Mouse (Mus musculus) gastrocnemius, adult 8-10 months (tissue): ENCODE measurements around the gene Trpm8. TPM values are rescaled to one million over a fixed set of nuclear protein-coding genes. Genes with fewer than 3 reads are reported as not detected.

Experiments used
- DNase-seq, 2 experiments: peaks; one replicate each; pipeline ENCODE4 v3.0.0; 2022; ENCODE audit warnings: low spot score in 2 of 2
- total RNA-seq, 4 experiments: library from RNA; stranded (reverse); gene quantifications; 2 replicates each; pipeline ENCODE4 v1.2.4; 2022

Trpm8 gene
- total RNA-seq, 4 experiments from 2014 or later = not detected

GRCm38 (mm10) chr1:88246386-88246785, 31.1 kb upstream of the Trpm8 start:
- DNase-seq = no peak

GRCm38 (mm10) chr1:88247660-88248059, 29.8 kb upstream of the Trpm8 start:
- DNase-seq = no peak

- DNase-seq = no peak
These were observed 28.8 kb upstream of the Trpm8 start for GRCm38 (mm10) chr1:88248658-88249057.

DNA sequence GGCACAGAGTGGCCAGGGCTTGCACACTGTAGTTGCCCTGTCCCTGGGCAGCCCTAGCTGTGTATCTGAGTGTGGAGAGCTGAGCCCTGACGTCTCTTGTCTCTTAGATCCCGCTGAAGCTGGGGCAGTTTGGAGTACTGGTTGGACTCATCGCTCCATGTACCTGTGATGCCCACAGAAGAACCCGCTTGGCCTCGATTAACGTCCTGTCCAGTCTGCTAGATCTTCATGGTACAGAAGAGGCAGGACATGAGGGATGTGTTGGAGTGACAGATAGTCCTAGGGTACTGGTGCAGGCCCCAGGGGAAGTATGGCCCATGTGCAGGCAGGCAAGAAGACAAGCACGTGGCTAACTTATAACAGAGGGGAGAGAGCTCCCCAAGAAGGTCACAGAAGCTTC, 27.9 kb upstream of the Trpm8 start:
- no peak for DNase-seq

DNA sequence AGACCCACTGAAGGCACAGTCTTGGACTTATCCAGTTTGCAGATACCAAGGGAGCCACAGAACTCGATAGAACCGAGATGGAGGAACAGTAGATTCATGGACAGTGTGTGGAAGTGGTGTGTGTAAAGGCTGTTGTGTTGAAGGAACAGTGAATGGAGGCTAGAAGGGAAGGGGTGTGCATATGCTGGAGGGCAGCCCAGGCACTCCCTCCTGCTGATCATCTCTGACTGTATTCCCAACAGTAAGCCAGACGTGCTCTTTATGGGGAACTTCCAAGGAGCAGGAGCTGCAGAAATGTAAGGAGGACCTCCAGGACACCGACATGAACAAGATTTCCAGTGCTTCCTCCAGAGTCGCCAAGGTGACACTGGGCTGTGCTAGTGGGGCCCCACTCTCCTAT, 27.4 kb upstream of the Trpm8 start:
- DNase-seq = no peak

GRCm38 (mm10) chr1:88253106-88253505, 24.4 kb upstream of the Trpm8 start:
- DNase-seq = no peak

- no peak for DNase-seq
These were observed 23.9 kb upstream of the Trpm8 start for GRCm38 (mm10) chr1:88253540-88253939.

GRCm38 (mm10) chr1:88254793-88255465, 22.5 kb upstream of the Trpm8 start:
- DNase-seq = no peak

- no peak for DNase-seq
These were observed 22.0 kb upstream of the Trpm8 start for GRCm38 (mm10) chr1:88255466-88255857.

DNA sequence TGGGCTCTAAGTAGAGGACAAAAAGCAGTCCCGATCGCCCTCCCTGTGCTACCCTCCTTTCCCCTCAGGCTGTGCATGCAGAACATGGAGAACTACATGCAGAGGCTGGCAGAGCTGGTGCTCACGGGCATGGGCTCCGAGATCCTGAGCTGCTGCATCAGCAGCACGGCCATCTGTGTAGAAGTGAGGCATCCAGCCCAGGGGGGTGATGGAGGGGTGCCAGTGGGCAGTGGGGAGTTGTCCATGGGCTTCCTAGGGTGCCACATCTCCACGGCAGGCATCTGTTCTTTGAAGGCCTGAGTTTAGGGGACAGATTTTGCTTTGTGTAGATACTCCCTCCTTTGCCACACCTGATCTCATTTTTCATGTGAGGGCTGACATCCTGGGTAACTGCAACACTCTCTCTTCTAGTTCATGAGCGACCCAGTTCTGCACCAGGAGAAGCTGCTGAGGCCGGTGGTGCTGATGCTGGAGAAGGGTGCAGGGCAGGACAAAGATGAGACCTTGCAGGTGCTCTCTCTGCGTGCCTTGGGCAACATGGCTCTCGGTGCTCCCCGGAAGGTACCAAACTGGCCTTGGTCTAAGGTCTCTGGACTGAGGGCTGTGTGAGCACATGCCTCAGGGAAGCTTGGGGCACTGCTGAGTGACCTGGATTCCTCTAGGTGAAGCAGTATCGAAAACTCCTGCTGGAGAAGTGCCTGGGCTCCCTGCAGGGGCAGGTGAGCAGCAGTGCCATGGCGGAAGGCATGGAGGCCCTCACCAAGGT, 21.3 kb upstream of the Trpm8 start:
- DNase-seq = no peak

DNA sequence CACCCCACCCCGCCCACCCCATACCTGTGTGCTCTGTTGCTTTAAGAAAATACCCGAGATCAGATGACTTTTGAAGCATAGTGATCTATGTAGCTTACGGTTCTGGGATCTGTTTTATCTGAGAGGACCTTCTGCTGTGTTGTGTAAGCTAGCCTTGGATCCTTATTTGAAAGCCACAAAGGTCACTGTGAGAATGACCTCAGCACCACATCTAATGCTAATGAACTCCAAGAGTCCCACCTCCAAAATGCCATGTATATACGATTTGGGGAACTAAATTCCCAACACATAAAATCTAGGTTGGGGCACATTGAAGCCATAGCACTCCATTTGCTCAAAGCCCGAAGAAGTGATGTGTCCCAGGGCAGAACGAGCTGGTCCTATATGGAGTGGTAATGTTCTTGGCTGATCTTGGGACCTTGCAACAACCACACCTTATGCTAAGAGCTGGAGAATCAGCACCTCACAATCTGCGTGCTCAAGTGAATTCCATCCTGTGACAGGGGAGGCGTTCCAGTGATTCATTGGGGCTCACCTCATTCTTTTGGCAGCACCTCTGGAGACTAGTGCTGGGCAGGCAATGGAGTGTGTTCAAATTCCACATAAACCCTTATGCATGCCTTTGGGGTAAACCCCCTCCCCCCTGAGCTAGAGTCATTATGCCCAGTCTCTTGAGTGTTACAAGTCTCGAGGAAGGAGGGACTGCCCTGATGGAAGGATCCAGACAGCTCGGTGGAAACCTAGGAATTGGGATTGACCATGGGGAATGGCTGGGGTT, 20.4 kb upstream of the Trpm8 start:
- no peak for DNase-seq

DNA sequence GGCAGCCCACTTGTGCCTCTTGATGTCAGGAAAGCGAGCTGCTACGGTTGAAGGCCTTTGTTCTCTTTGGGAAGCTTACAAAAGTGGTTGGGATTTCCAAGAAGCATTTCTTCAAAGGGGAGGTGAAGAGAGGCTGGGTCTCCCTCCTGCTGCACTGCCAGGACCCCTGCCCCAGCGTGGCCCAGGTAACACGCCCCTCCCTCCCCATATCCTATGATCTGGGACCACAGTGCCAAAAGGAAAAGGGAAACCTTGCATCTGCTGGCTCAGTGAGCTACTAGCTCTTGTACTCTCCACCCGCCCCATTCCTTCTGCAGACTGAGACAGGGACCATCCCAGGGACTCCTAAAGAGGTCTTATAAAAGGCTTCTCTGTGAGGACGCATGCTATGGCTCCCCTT, 19.8 kb upstream of the Trpm8 start:
- no peak for DNase-seq

GRCm38 (mm10) chr1:88258361-88258760, 19.1 kb upstream of the Trpm8 start:
- DNase-seq = no peak

GRCm38 (mm10) chr1:88258881-88259642, 18.4 kb upstream of the Trpm8 start:
- DNase-seq = no peak

GRCm38 (mm10) chr1:88259643-88260024, 17.8 kb upstream of the Trpm8 start:
- no peak for DNase-seq

- DNase-seq = no peak
These were observed 17.3 kb upstream of the Trpm8 start for GRCm38 (mm10) chr1:88260114-88260513.

DNA sequence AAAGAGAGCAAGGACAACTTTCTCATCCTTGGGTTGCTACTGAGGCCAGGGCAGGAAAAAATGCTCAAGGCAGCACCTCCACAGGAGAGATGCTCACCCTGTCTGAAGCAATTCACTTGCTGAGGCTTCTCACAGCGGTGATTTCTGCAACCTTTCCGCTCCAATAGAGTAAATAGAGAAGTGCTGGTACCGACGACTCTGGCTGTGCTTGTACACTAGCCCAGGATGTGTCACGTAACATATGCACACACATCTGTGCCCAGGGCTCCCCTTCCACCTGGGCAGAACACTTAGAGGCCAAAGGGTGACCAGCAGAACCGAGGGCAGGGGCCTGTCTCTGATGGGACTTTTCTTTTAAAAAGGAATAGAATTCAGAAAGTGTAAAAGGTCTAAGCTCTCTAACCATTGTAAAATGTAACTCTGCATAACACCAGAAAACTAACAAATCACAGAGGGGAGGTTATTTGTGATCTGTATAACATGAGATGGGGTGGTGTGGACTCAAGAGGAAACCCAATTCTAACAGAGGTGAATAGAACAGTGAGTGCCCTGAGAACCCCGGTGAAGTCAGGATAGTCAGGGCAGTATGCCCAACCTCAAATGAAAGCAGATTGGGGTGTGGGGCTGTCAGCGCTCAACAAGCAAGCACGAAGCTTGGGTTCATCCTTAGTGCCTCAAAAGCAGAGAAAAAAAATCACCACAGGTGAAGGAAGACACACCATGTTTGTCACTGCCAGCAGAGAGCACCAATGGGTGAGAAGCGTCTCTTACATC, 16.7 kb upstream of the Trpm8 start:
- DNase-seq = no peak

- DNase-seq = no peak
These were observed 15.8 kb upstream of the Trpm8 start for GRCm38 (mm10) chr1:88261706-88262105.

DNA sequence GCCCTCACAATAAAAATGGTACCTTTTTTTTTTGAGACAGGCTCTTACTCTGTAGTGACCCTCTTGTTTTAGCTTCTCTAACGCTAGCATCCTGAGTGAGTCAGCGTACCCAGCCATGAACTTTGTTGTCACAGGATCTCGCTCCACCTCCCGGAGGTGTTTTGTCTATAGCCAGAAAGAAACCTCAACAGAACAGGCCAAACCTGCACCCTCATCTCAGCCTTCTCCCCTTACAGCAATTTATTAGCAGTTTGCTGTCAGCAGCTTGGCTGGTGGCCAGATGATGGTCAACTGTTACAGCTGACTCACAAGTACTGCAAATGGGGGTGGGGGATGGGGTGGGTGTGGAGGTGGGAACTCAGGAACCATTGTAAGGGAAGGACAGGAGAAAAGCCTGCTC, 15.2 kb upstream of the Trpm8 start:
- DNase-seq = no peak

- no peak for DNase-seq
These were observed 14.5 kb upstream of the Trpm8 start for GRCm38 (mm10) chr1:88262961-88263360.

- no peak for DNase-seq
These were observed 13.7 kb upstream of the Trpm8 start for GRCm38 (mm10) chr1:88263778-88264177.
